Mouse (Mus musculus) CH12.LX (cell line): ENCODE measurements around the gene Oasl1.

Experiments used
- CTCF ChIP-seq, 2 experiments: IDR thresholded peaks in 1 of 2; conservative IDR thresholded peaks in 1 of 2; 2 replicates each; pipeline ENCODE4 v1.5.1; 2011 to 2012; ENCODE audit warnings: low read depth in 2 of 2, low read length in 2 of 2, improper control_type of control experiment in 1 of 2, inconsistent platforms in 1 of 2, mild to moderate bottlenecking in 1 of 2, moderate library complexity in 1 of 2
- E2F4 ChIP-seq: IDR thresholded peaks from 2 replicates; pipeline ENCODE4 v1.6.1; 2011; ENCODE audit warnings: low read depth, low read length, improper control_type of control experiment; ENCODE audit not compliant: insufficient replicate concordance
- ELF1 ChIP-seq: IDR thresholded peaks from 2 replicates; pipeline ENCODE4 v1.6.1; 2014; ENCODE audit warnings: low read depth, mild to moderate bottlenecking, inconsistent platforms, low read length, improper control_type of control experiment
- ETS1 ChIP-seq: conservative IDR thresholded peaks from 2 replicates; pipeline ENCODE4 v1.6.1; 2012; ENCODE audit warnings: low read depth, mild to moderate bottlenecking, inconsistent platforms, low read length, improper control_type of control experiment, moderate library complexity
- HCFC1 ChIP-seq: IDR thresholded peaks from 2 replicates; pipeline ENCODE4 v1.6.1; 2012; ENCODE audit warnings: low read depth, mild to moderate bottlenecking, inconsistent platforms, low read length, improper control_type of control experiment
- JUND ChIP-seq: conservative IDR thresholded peaks from 2 replicates; pipeline ENCODE4 v1.6.1; 2011; ENCODE audit warnings: low read depth, low read length, improper control_type of control experiment
- MAX ChIP-seq: IDR thresholded peaks from 2 replicates; pipeline ENCODE4 v1.6.1; 2011; ENCODE audit warnings: low read length, improper control_type of control experiment
- NRF1 ChIP-seq: IDR thresholded peaks from 2 replicates; pipeline ENCODE4 v1.6.1; 2014; ENCODE audit warnings: low read depth, mild to moderate bottlenecking, inconsistent platforms, low read length, improper control_type of control experiment, moderate library complexity
- POLR2A ChIP-seq: IDR thresholded peaks from 2 replicates; pipeline ENCODE4 v1.6.1; 2011; ENCODE audit warnings: low read depth, mild to moderate bottlenecking, improper control_type of control experiment, low read length
- RAD21 ChIP-seq: IDR thresholded peaks from 2 replicates; pipeline ENCODE4 v1.6.1; 2011; ENCODE audit warnings: low read depth, mild to moderate bottlenecking, low read length, improper control_type of control experiment, moderate library complexity
- RCOR1 ChIP-seq: conservative IDR thresholded peaks from 2 replicates; pipeline ENCODE4 v1.6.1; 2012; ENCODE audit warnings: low read depth, mild to moderate bottlenecking, inconsistent platforms, low read length, improper control_type of control experiment
- TBP ChIP-seq: conservative IDR thresholded peaks from 2 replicates; pipeline ENCODE4 v1.6.1; 2011; ENCODE audit warnings: low read depth, low read length, improper control_type of control experiment
- ZC3H11A ChIP-seq: IDR thresholded peaks from 2 replicates; pipeline ENCODE4 v1.6.1; 2012; ENCODE audit warnings: low read depth, mild to moderate bottlenecking, inconsistent platforms, low read length, improper control_type of control experiment
- ZNF384 ChIP-seq: IDR thresholded peaks from 2 replicates; pipeline ENCODE4 v1.6.1; 2012; ENCODE audit warnings: low read depth, low read length, improper control_type of control experiment, inconsistent platforms

GRCm38 (mm10) chr5:114961590-114962360, 38.7 kb downstream of the Oasl1 start:
- no peak for TF ChIP-seq ZC3H11A
- no peak for TF ChIP-seq E2F4
- TF ChIP-seq ZNF384, result no peak
- TF ChIP-seq TBP, result no peak
- no peak for TF ChIP-seq CTCF (conservative IDR thresholded peaks at IDR 0.05 in 1 of 2, IDR thresholded peaks at IDR 0.05 in 1 of 2; ENCODE audit: low read depth in 2 of 2, low read length in 2 of 2)
- TF ChIP-seq HCFC1, result no peak
- no peak for TF ChIP-seq POLR2A
- no peak for TF ChIP-seq MAX
- no peak for TF ChIP-seq NRF1
- no peak for TF ChIP-seq RAD21
- no peak for TF ChIP-seq ETS1
- no peak for TF ChIP-seq ELF1
- no peak for TF ChIP-seq RCOR1
- no peak for TF ChIP-seq JUND
